Mouse (Mus musculus): ENCODE data around the gene Fam53b. TPM values are rescaled to one million over a fixed set of nuclear protein-coding genes. Genes with fewer than 3 reads are reported as not detected.

Gene Fam53b
- polyA plus RNA-seq, 1 experiment from 2014 or later, result 15.5 TPM

- Histone ChIP-seq H3K4me1 (ENCODE audit: control insufficient read depth, insufficient read depth, low read length) (no peaks in the 10 kb centered on the region), H3K4me2 (ENCODE audit: low read length) (no peak overlapping the region), H3K4me3 (replicated peaks; ENCODE audit: low read depth, low read length) (no peak overlapping the region), H3K9me3 (ENCODE audit: control insufficient read depth, low read length) (no peaks in the 10 kb centered on the region), H3K27ac (replicated peaks; ENCODE audit: low read depth, low read length) (no peak overlapping the region), H3K27me3 (ENCODE audit: control insufficient read depth, insufficient read depth, low read length) (no peaks in the 10 kb centered on the region), H3K9ac (replicated peaks; ENCODE audit: low read length) (no peak overlapping the region), H3K36me3 (ENCODE audit: control insufficient read depth, insufficient read depth, low read length) (no peaks in the 10 kb centered on the region)
- DNase-seq (no peak), ATAC-seq (ENCODE audit: low FRiP score, low TSS enrichment) (no peak)
- WGBS, result 93% methylated on average over 4 of the region's 4 CpGs
These were observed 26.0 kb downstream of the Fam53b start for GRCm38 (mm10) chr7:132787496-132788190.

- H3K4me1 ChIP-seq (ENCODE audit: control insufficient read depth, insufficient read depth, low read length), result peaks cover 3% of the 10 kb centered on the region
- 94% methylated on average over 4 of the region's 4 CpGs for WGBS
- H3K27ac ChIP-seq (replicated peaks; ENCODE audit: low read depth, low read length), result no peak overlapping the region
- DNase-seq (no peak), ATAC-seq (ENCODE audit: low FRiP score, low TSS enrichment) (no peak)
- H3K9me3 ChIP-seq (ENCODE audit: control insufficient read depth, low read length), result no peaks in the 10 kb centered on the region
- no peak overlapping the region for H3K4me2 ChIP-seq (ENCODE audit: low read length)
- no peaks in the 10 kb centered on the region for H3K27me3 ChIP-seq (ENCODE audit: control insufficient read depth, insufficient read depth, low read length)
- no peak overlapping the region for H3K4me3 ChIP-seq (replicated peaks; ENCODE audit: low read depth, low read length)
- no peaks in the 10 kb centered on the region for H3K36me3 ChIP-seq (ENCODE audit: control insufficient read depth, insufficient read depth, low read length)
- H3K9ac ChIP-seq (replicated peaks; ENCODE audit: low read length), result no peak overlapping the region
These were observed 26.7 kb downstream of the Fam53b start for GRCm38 (mm10) chr7:132787022-132787421.

- H3K36me3 ChIP-seq (ENCODE audit: control insufficient read depth, insufficient read depth, low read length), result no peaks in the 10 kb centered on the region
- no peak overlapping the region for H3K4me2 ChIP-seq (ENCODE audit: low read length)
- DNase-seq (no peak), ATAC-seq (ENCODE audit: low FRiP score, low TSS enrichment) (no peak)
- no peak overlapping the region for H3K4me3 ChIP-seq (replicated peaks; ENCODE audit: low read depth, low read length)
- H3K4me1 ChIP-seq (ENCODE audit: control insufficient read depth, insufficient read depth, low read length), result peaks cover 8% of the 10 kb centered on the region
- WGBS, result 60% methylated on average over 4 of the region's 4 CpGs
- no peaks in the 10 kb centered on the region for H3K27me3 ChIP-seq (ENCODE audit: control insufficient read depth, insufficient read depth, low read length)
- no peak overlapping the region for H3K9ac ChIP-seq (replicated peaks; ENCODE audit: low read length)
- H3K9me3 ChIP-seq (ENCODE audit: control insufficient read depth, low read length), result no peaks in the 10 kb centered on the region
- no peak overlapping the region for H3K27ac ChIP-seq (replicated peaks; ENCODE audit: low read depth, low read length)
These were observed 27.2 kb downstream of the Fam53b start for GRCm38 (mm10) chr7:132786522-132786921.

GRCm38 (mm10) chr7:132786011-132786410, 27.7 kb downstream of the Fam53b start:
- peaks cover 13% of the 10 kb centered on the region for H3K4me1 ChIP-seq (ENCODE audit: control insufficient read depth, insufficient read depth, low read length)
- no peak overlapping the region for H3K4me3 ChIP-seq (replicated peaks; ENCODE audit: low read depth, low read length)
- peak; percentile 18 for DNase-seq
- H3K9ac ChIP-seq (replicated peaks; ENCODE audit: low read length), result no peak overlapping the region
- 80% methylated on average over 7 of the region's 7 CpGs for WGBS
- no peaks in the 10 kb centered on the region for H3K27me3 ChIP-seq (ENCODE audit: control insufficient read depth, insufficient read depth, low read length)
- ATAC-seq (ENCODE audit: low FRiP score, low TSS enrichment), result no peak
- no peaks in the 10 kb centered on the region for H3K9me3 ChIP-seq (ENCODE audit: control insufficient read depth, low read length)
- H3K4me2 ChIP-seq (ENCODE audit: low read length), result no peak overlapping the region
- no peak overlapping the region for H3K27ac ChIP-seq (replicated peaks; ENCODE audit: low read depth, low read length)
- no peaks in the 10 kb centered on the region for H3K36me3 ChIP-seq (ENCODE audit: control insufficient read depth, insufficient read depth, low read length)

- no peak for ATAC-seq (ENCODE audit: low FRiP score, low TSS enrichment)
- no peak for DNase-seq
- peaks cover 23% of the 10 kb centered on the region for H3K4me1 ChIP-seq (ENCODE audit: control insufficient read depth, insufficient read depth, low read length)
- no peaks in the 10 kb centered on the region for H3K9me3 ChIP-seq (ENCODE audit: control insufficient read depth, low read length)
- no peaks in the 10 kb centered on the region for H3K36me3 ChIP-seq (ENCODE audit: control insufficient read depth, insufficient read depth, low read length)
- H3K4me3 ChIP-seq (replicated peaks; ENCODE audit: low read depth, low read length), result no peak overlapping the region
- no peaks in the 10 kb centered on the region for H3K27me3 ChIP-seq (ENCODE audit: control insufficient read depth, insufficient read depth, low read length)
- 88% methylated on average over 5 of the region's 5 CpGs for WGBS
- no peak overlapping the region for H3K4me2 ChIP-seq (ENCODE audit: low read length)
- no peak overlapping the region for H3K9ac ChIP-seq (replicated peaks; ENCODE audit: low read length)
- H3K27ac ChIP-seq (replicated peaks; ENCODE audit: low read depth, low read length), result no peak overlapping the region
These were observed 29.6 kb downstream of the Fam53b start for GRCm38 (mm10) chr7:132784101-132784500.

- Histone ChIP-seq H3K27me3 (ENCODE audit: control insufficient read depth, insufficient read depth, low read length) (no peaks in the 10 kb centered on the region), H3K9me3 (ENCODE audit: control insufficient read depth, low read length) (no peaks in the 10 kb centered on the region), H3K4me1 (ENCODE audit: control insufficient read depth, insufficient read depth, low read length) (peaks cover 23% of the 10 kb centered on the region), H3K4me3 (replicated peaks; ENCODE audit: low read depth, low read length) (no peak overlapping the region), H3K36me3 (ENCODE audit: control insufficient read depth, insufficient read depth, low read length) (peaks cover 17% of the 10 kb centered on the region; the same call in 1 of the 2 replicates), H3K4me2 (ENCODE audit: low read length) (no peak overlapping the region), H3K27ac (replicated peaks; ENCODE audit: low read depth, low read length) (peak overlapping the region; percentile 66), H3K9ac (replicated peaks; ENCODE audit: low read length) (peak overlapping the region; percentile 4; the same call in 1 of the 2 replicates)
- 48% methylated on average over 6 of the region's 6 CpGs for WGBS
- ATAC-seq (ENCODE audit: low FRiP score, low TSS enrichment) (no peak), DNase-seq (peak; percentile 36)
These were observed 31.8 kb downstream of the Fam53b start for GRCm38 (mm10) chr7:132781850-132782249.

- Histone ChIP-seq H3K27ac (replicated peaks; ENCODE audit: low read depth, low read length) (peak overlapping the region; percentile 66), H3K36me3 (ENCODE audit: control insufficient read depth, insufficient read depth, low read length) (peaks cover 18% of the 10 kb centered on the region; the same call in 1 of the 2 replicates), H3K27me3 (ENCODE audit: control insufficient read depth, insufficient read depth, low read length) (no peaks in the 10 kb centered on the region), H3K9ac (replicated peaks; ENCODE audit: low read length) (0 out of 2 replicates have a peak overlapping the region, but pooled peaks have one; percentile 4), H3K4me1 (ENCODE audit: control insufficient read depth, insufficient read depth, low read length) (peaks cover 23% of the 10 kb centered on the region), H3K4me2 (ENCODE audit: low read length) (peak overlapping the region; percentile 15; the same call in 1 of the 2 replicates), H3K4me3 (replicated peaks; ENCODE audit: low read depth, low read length) (no peak overlapping the region), H3K9me3 (ENCODE audit: control insufficient read depth, low read length) (no peaks in the 10 kb centered on the region)
- ATAC-seq (ENCODE audit: low FRiP score, low TSS enrichment) (peak; percentile 55; the same call in 1 of the 2 replicates), DNase-seq (peak; percentile 79)
- WGBS, result 13% methylated on average over 7 of the region's 7 CpGs
These were observed 32.4 kb downstream of the Fam53b start for GRCm38 (mm10) chr7:132781130-132781814.

GRCm38 (mm10) chr7:132780611-132781010, 33.1 kb downstream of the Fam53b start:
- DNase-seq (peak; percentile 40), ATAC-seq (ENCODE audit: low FRiP score, low TSS enrichment) (no peak)
- Histone ChIP-seq H3K27ac (replicated peaks; ENCODE audit: low read depth, low read length) (peak overlapping the region; percentile 66), H3K9me3 (ENCODE audit: control insufficient read depth, low read length) (no peaks in the 10 kb centered on the region), H3K9ac (replicated peaks; ENCODE audit: low read length) (no peak overlapping the region), H3K36me3 (ENCODE audit: control insufficient read depth, insufficient read depth, low read length) (peaks cover 20% of the 10 kb centered on the region; the same call in 1 of the 2 replicates), H3K4me1 (ENCODE audit: control insufficient read depth, insufficient read depth, low read length) (peaks cover 23% of the 10 kb centered on the region), H3K4me2 (ENCODE audit: low read length) (no peak overlapping the region), H3K27me3 (ENCODE audit: control insufficient read depth, insufficient read depth, low read length) (no peaks in the 10 kb centered on the region), H3K4me3 (replicated peaks; ENCODE audit: low read depth, low read length) (no peak overlapping the region)
- WGBS, result 33% methylated on average over 4 of the region's 4 CpGs

All from midbrain, embryonic 14.5 days (tissue).